Mouse (Mus musculus) lung, adult 2 months (tissue): ENCODE results near the gene Lmnb2. TPM values are rescaled to one million over a fixed set of nuclear protein-coding genes. Genes with fewer than 3 reads are reported as not detected.
A peak's percentile ranks its signal among the peaks of the same experiment; 100 is the strongest.

ENCODE experiments used
- DNase-seq: peaks from one replicate; pipeline ENCODE4 v3.0.0; 2022
- H3K4me1 ChIP-seq: fragments of 200-500 bp; 2 replicates; pipeline ENCODE4 v1.6.1; 2011; ENCODE audit warnings: low read length; ENCODE audit not compliant: control insufficient read depth, insufficient read depth
- H3K4me3 ChIP-seq: fragments of 200-500 bp; replicated peaks from 2 replicates; pipeline ENCODE3; 2011; ENCODE audit warnings: low read depth, mild to moderate bottlenecking, control low read depth, low read length; ENCODE audit errors: extremely low read depth
- CTCF ChIP-seq: fragments of 200-500 bp; IDR thresholded peaks from 2 replicates; pipeline ENCODE4 v1.5.1; 2011; ENCODE audit warnings: mild to moderate bottlenecking, low read length, control low read depth; ENCODE audit not compliant: insufficient read depth
- POLR2A ChIP-seq: fragments of 200-500 bp; IDR thresholded peaks from 2 replicates; pipeline ENCODE4 v1.6.1; 2011; ENCODE audit warnings: low read depth, mild to moderate bottlenecking, control low read depth, low read length, borderline replicate concordance; ENCODE audit errors: extremely low read depth
- WGBS: fragments of 180-500 bp; shearing (Covaris S2); methylation state at CpG from one replicate; pipeline ENCODE4 v1.1.7; 2018; 5-methylcytosine and 5-hydroxymethylcytosine counted together
- polyA plus RNA-seq: library from polyadenylated mRNA; depleted of rRNA; stranded (reverse); fragments of >200 nt; gene quantifications from 2 replicates; pipeline ENCODE4 v1.2.3, GENCODE M21; 2012

Gene Lmnb2
- polyA plus RNA-seq, 1 experiment = 11.3 TPM

GRCm38 (mm10) chr10:80946684-80947437 lies 28.8 kb upstream of the Lmnb2 start:
- Histone ChIP-seq H3K4me1 (peaks cover 16% of the 10 kb centered on the region), H3K4me3 (no peak overlapping the region)
- DNase-seq = no peak
- TF ChIP-seq POLR2A = no peak
- TF ChIP-seq CTCF = peak; percentile 32
- 67% methylated on average over 14 of the region's 14 CpGs for WGBS

- DNase-seq = no peak
- TF ChIP-seq POLR2A (no peak), CTCF (no peak)
- no peak overlapping the region for H3K4me3 ChIP-seq
- peaks cover 35% of the 10 kb centered on the region for H3K4me1 ChIP-seq
- 76% methylated on average over 5 of the region's 5 CpGs for WGBS
Measured at GRCm38 (mm10) chr10:80944231-80944630, 26.2 kb upstream of the Lmnb2 start.

- 71% methylated on average over 9 of the region's 9 CpGs for WGBS
- Histone ChIP-seq H3K4me1 (peaks cover 39% of the 10 kb centered on the region), H3K4me3 (no peak overlapping the region)
- TF ChIP-seq POLR2A (no peak), CTCF (no peak)
- DNase-seq = no peak
Measured at GRCm38 (mm10) chr10:80943701-80944100, 25.7 kb upstream of the Lmnb2 start.

DNA sequence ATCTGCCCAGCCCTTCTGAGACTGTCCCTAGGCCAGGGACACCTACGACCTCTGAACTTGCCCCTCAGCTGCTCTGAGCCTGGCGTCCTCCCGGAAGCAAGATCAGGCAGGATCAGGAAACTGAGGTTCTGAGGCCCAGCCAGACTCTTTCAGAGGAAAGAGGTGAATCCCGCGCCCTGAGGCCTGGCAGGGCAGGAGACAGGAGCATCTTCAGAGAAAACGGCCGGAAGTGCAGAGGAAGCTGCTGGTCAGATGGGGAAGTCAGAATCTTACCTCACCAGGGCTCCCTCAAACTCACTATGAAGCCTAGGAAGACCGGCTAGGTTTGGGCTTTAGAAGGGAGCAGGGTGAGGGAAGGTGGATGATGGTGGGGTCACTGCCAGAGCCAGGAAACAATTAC lies 24.9 kb upstream of the Lmnb2 start:
- no peak for DNase-seq
- Histone ChIP-seq H3K4me1 (peaks cover 40% of the 10 kb centered on the region), H3K4me3 (no peak overlapping the region)
- TF ChIP-seq POLR2A (no peak), CTCF (no peak)
- 61% methylated on average over 8 of the region's 8 CpGs for WGBS

DNA sequence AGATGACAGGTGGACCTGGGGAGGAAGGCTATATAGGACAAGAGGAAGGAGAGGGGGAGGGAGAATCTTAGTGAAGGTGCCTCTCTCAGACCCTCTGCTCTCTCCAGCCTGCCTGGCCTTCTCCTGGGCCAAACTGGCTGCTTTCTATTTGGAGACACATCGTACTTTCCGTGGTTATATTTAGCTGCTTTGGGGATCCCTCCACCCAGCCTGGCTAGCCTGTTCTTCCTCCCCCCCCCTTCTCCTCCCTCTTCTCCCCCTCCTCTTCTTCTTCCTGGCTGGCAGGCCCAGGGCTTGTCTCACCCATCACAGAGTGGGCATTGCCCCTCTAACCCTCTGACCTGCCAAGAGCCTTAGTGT lies 22.9 kb upstream of the Lmnb2 start:
- WGBS = 2% methylated on average over 2 of the region's 2 CpGs
- TF ChIP-seq CTCF = no peak
- peak; percentile 9; the same call in 1 of the 2 replicates for TF ChIP-seq POLR2A
- Histone ChIP-seq H3K4me3 (no peak overlapping the region), H3K4me1 (peaks cover 43% of the 10 kb centered on the region)
- no peak for DNase-seq

GRCm38 (mm10) chr10:80940320-80940987 lies 22.4 kb upstream of the Lmnb2 start:
- WGBS = 13% methylated on average over 8 of the region's 8 CpGs
- peak; percentile 49; the same call in 1 of the 2 replicates for TF ChIP-seq POLR2A
- no peak for TF ChIP-seq CTCF
- H3K4me1 ChIP-seq = peaks cover 45% of the 10 kb centered on the region
- H3K4me3 ChIP-seq = no peak overlapping the region
- peak; percentile 59 for DNase-seq

GRCm38 (mm10) chr10:80939671-80940070 lies 21.6 kb upstream of the Lmnb2 start:
- TF ChIP-seq POLR2A (peak; percentile 69; the same call in 1 of the 2 replicates), CTCF (no peak)
- 2% methylated on average over 28 of the region's 28 CpGs for WGBS
- DNase-seq = peak; percentile 86
- peaks cover 45% of the 10 kb centered on the region for H3K4me1 ChIP-seq
- H3K4me3 ChIP-seq = peak overlapping the region; percentile 13

- DNase-seq = no peak
- TF ChIP-seq POLR2A = no peak
- TF ChIP-seq CTCF = no peak
- H3K4me1 ChIP-seq = peaks cover 47% of the 10 kb centered on the region
- 23% methylated on average over 15 of the region's 15 CpGs for WGBS
- no peak overlapping the region for H3K4me3 ChIP-seq
Measured at GRCm38 (mm10) chr10:80938831-80939550, 20.9 kb upstream of the Lmnb2 start.

DNA sequence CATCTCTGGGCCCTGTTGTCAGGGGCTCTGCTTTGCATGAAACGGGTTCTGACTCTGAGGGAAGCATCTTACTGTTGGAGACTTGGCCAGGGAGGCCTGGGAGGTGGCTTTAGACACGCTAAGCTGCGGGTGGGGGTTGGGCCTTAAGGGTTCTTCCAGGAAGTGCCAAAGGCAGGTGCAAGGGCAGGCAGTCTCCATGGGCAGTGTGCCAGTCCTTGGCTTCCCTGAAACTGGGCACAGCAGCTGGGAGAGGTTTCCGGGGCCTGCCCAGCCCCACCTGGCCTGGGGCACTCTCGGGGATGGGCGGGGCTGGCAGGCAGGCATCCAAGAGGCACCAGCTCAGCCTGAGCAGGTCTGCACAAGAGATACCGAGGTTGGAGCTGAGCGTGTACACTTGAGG lies 19.6 kb upstream of the Lmnb2 start:
- peak; percentile 84 for DNase-seq
- whole genome bisulfite sequencing = 22% methylated on average over 8 of the region's 8 CpGs
- TF ChIP-seq CTCF (no peak), POLR2A (no peak)
- H3K4me3 ChIP-seq = no peak overlapping the region
- peaks cover 57% of the 10 kb centered on the region for H3K4me1 ChIP-seq

DNA sequence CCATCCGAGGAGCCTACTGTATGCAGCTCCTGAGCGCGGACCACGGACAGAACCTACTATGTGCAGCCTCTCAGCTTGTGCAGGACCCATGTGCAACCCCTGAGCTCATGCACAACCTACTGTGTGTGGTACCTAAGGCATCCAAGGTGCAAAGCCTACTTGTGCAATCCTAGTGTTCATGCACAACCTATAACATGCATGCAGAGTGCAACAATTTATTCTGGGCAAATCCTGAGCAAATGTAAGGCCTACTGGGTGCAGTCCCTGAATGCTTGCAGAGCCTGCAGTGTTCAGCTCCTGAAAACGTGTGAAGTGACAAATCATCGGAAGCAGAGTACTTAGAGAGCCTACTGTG lies 18.7 kb upstream of the Lmnb2 start:
- TF ChIP-seq CTCF (no peak), POLR2A (no peak)
- peaks cover 63% of the 10 kb centered on the region for H3K4me1 ChIP-seq
- 13% methylated on average over 6 of the region's 6 CpGs for WGBS
- DNase-seq = no peak
- peak overlapping the region; percentile 35 for H3K4me3 ChIP-seq
